Mouse (Mus musculus): Measurements from ENCODE around the gene Hsd17b13.

DNA sequence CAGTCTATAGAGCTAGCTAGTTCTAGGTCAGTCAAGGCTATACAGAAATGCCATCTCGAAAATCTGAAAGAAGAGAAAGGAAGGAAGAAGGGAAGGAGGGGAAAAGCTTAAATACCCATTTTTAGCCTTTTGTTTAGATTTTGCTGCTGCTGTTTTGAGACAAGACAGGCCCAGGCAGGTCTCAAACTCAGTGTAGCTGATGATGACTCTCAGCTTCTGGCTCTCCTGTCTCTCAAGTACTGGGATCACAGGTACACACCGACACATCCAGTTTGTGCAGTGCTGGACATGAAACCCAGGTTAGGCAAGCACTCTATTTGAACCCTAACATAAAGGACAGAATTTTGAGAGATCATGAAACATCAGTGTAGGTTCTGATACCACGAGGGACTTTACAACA lies 67.7 kb downstream of the Hsd17b13 start:
- TF ChIP-seq EP300 (IDR thresholded peaks at IDR 0.05; ENCODE audit: insufficient read depth, low read depth, low read length) (no peak), CTCF (IDR thresholded peaks at IDR 0.05) (no peak)

All from heart, adult 2 months (tissue).